13 mouse cellular contexts compared by ENCODE assay signal in the genomic region with DNA sequence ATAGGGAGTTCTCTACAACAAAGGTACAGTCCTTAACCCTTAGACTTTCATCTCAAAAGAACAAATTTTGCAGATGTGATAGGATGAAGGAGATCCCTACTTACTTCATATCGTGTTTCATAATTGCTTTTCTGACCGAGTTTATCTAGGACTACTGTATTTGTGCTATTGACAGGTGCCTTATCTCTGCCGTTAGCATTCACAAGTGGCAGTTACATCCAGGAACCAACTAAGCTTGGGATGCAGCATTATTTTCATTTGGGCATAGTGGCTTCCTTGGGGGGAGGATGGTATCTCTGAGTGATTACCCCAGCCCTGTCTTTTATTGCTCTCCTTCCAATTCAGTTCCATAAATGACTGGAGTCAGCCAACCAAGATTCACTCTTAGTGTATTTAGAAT.
"Had no signal": no experiment of that assay in that cellular context is flagged by ENCODE, and none has a peak within 500 bp of the region (broad histone marks: within the 10 kb centered on the region; RNA-seq: fewer than 3 reads in every experiment).

No protein-coding gene starts in this region.

- H3K9ac ChIP-seq: limb, embryonic 12.5 days; lung, embryonic 15.5 days; midbrain, embryonic 13.5 days had no signal

- H3K9me3 ChIP-seq: limb, embryonic 12.5 days; lung, embryonic 15.5 days; midbrain, embryonic 13.5 days had no signal

- H3K4me3 ChIP-seq: layer of hippocampus, adult 2 months; limb, embryonic 12.5 days; lung, embryonic 15.5 days; midbrain, embryonic 13.5 days had no signal

- H3K36me3 ChIP-seq: limb, embryonic 12.5 days; lung, embryonic 15.5 days; midbrain, embryonic 13.5 days had no signal

- ATAC-seq: intestine, postnatal 0 days; midbrain, embryonic 13.5 days had no signal

- H3K27me3 ChIP-seq: limb, embryonic 12.5 days; lung, embryonic 15.5 days; midbrain, embryonic 13.5 days had no signal

- H3K4me1 ChIP-seq: limb, embryonic 12.5 days; lung, embryonic 15.5 days; midbrain, embryonic 13.5 days had no signal

- H3K27ac ChIP-seq: kidney, postnatal 0 days; limb, embryonic 12.5 days; lung, embryonic 15.5 days; macrophage; midbrain, embryonic 13.5 days had no signal

- H3K4me2 ChIP-seq: limb, embryonic 12.5 days; lung, embryonic 15.5 days; midbrain, embryonic 13.5 days had no signal

- DNase-seq: kidney, adult 8-10 months; kidney, postnatal 36 days; lung, postnatal 14 days; right cerebral cortex, postnatal 14 days; thymus, adult 18-20 months; thymus, postnatal 25 days had no signal
